In the genomic region with DNA sequence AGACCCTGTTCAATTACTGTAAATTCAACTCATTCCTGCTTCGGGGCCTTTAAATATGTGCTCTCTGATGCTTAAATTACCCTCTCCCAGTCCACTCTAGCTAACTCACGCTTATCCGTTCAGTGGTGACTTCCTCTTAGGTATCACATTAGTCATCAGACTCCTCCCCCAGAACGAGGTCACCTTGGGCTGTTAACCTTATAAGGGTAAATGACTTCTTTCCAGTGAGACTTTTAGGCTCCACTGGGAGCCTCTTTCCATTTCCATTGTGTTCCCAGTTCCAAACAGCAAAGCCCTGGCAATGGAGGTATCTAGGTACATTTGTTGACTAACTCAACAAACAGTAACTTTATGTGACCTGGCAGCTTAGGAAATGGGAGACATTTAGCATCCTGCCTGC, we compare ENCODE assay signal across 16 mouse cellular contexts.
DNase-seq lines count a peak whose midpoint lies in the region; ATAC-seq and TF ChIP-seq lines count a peak whose summit lies in the region.
"Had no signal": no experiment of that assay in that cellular context is flagged by ENCODE, and none has a peak within 500 bp of the region (broad histone marks: within the 10 kb centered on the region; RNA-seq: fewer than 3 reads in every experiment).

No protein-coding gene starts in this region.

- no peak for TF ChIP-seq CTCF in lung, adult 2 months (IDR thresholded peaks at IDR 0.05; ENCODE audit: insufficient read depth, low read length)
- TF ChIP-seq CTCF in stomach, postnatal 0 days (IDR thresholded peaks at IDR 0.05; ENCODE audit: low read depth), result no peak

- TF ChIP-seq EP300 in stomach, postnatal 0 days (optimal IDR thresholded peaks at IDR 0.05), result no peak

- peaks cover 28% of the 10 kb centered on the region for H3K4me1 ChIP-seq in lung, adult 2 months (ENCODE audit: control insufficient read depth, insufficient read depth, low read length)
- no peaks in the 10 kb centered on the region for H3K4me1 ChIP-seq in stomach, postnatal 0 days (replicated peaks; ENCODE audit: control insufficient read depth, insufficient read depth)

- peaks cover 12% of the 10 kb centered on the region for H3K36me3 ChIP-seq in stomach, postnatal 0 days (ENCODE audit: control insufficient read depth, insufficient read depth, low read length)

- no peaks in the 10 kb centered on the region for H3K9me3 ChIP-seq in stomach, postnatal 0 days (ENCODE audit: control insufficient read depth, low read length)
- H3K9me3 ChIP-seq: heart, embryonic 12.5 days; kidney, embryonic 15.5 days; limb, embryonic 10.5 days had no signal

- DNase-seq in heart, adult 11 months, result peak; percentile 89
- DNase-seq in heart, postnatal 14 days, result no peak
- DNase-seq in lung, postnatal 36 days, result peak; percentile 47
- DNase-seq in lung, adult 2 months, result no peak
- no peak for DNase-seq in stomach, postnatal 0 days (ENCODE audit: low spot score)
- DNase-seq in right cerebral cortex, postnatal 36 days (ENCODE audit: low spot score in 2 of 2), result no peak
- no peak for DNase-seq in thymus, postnatal 36 days
- DNase-seq: cerebellum, adult 11-12 months; layer of hippocampus, adult 9-11 months had no signal

- 42% methylated on average over 4 of the region's 4 CpGs for WGBS in lung, adult 2 months
- WGBS in stomach, postnatal 0 days, result 69% methylated on average over 4 of the region's 4 CpGs

- no peaks in the 10 kb centered on the region for H3K27me3 ChIP-seq in stomach, postnatal 0 days (ENCODE audit: control insufficient read depth, insufficient read depth, low read length)
- H3K27me3 ChIP-seq: heart, embryonic 12.5 days; kidney, embryonic 15.5 days had no signal

- H3K4me3 ChIP-seq in lung, adult 2 months (replicated peaks; ENCODE audit: extremely low read depth, low read depth, low read length), result no peak overlapping the region
- no peak overlapping the region for H3K4me3 ChIP-seq in stomach, postnatal 0 days (ENCODE audit: low read depth, low read length)
- H3K4me3 ChIP-seq: heart, embryonic 12.5 days; kidney, embryonic 15.5 days; limb, embryonic 10.5 days; megakaryocyte, embryonic 14.5 days had no signal

- no peak overlapping the region for H3K27ac ChIP-seq in stomach, postnatal 0 days (replicated peaks)
- H3K27ac ChIP-seq: hindbrain, postnatal 0 days; limb, embryonic 10.5 days had no signal

- no peak overlapping the region for H3K9ac ChIP-seq in stomach, postnatal 0 days (ENCODE audit: low read length)
- H3K9ac ChIP-seq: heart, embryonic 12.5 days; kidney, embryonic 15.5 days had no signal

- no peak overlapping the region for H3K4me2 ChIP-seq in stomach, postnatal 0 days (replicated peaks; ENCODE audit: low read depth)
- H3K4me2 ChIP-seq: heart, embryonic 12.5 days; kidney, embryonic 15.5 days had no signal

- intact Hi-C loops in heart, postnatal 14 days (cut with DNase I), result loop anchor here (2.0 to 5.0 kb wide), 3 partner anchors 35 to 185 kb away; partner anchors contain the start of gene Arid5b

- ATAC-seq in activated CD4-positive, CD25-positive, alpha-beta regulatory T cell, adult 4 months, result peak; percentile 53
- peak; percentile 60; the same call in 1 of the 2 replicates for ATAC-seq in stomach, postnatal 0 days (ENCODE audit: low FRiP score, low TSS enrichment)
- ATAC-seq: forebrain, embryonic 14.5 days; hindbrain, postnatal 0 days had no signal

- no peak for TF ChIP-seq POLR2A in lung, adult 2 months (IDR thresholded peaks at IDR 0.05; ENCODE audit: borderline replicate concordance, extremely low read depth, low read depth, low read length)

Comparison
In these comparisons a context has a peak if more than half of its experiments do, and no peak if none do; other contexts are left out.
1. DNase-seq: peak in heart, adult 11 months (single experiment) and lung, postnatal 36 days (single experiment); none in heart, postnatal 14 days (0 of 2), lung, adult 2 months (single experiment), stomach, postnatal 0 days (single experiment), right cerebral cortex, postnatal 36 days (0 of 2) and thymus, postnatal 36 days (0 of 2).